Mouse (Mus musculus): ENCODE results near the gene Haus4. TPM values are rescaled to one million over a fixed set of nuclear protein-coding genes. Genes with fewer than 3 reads are reported as not detected.

Gene Haus4
- total and polyA plus RNA-seq, 3 experiments, result 39.2 to 73.4 TPM; not detected in 1

GRCm38 (mm10) chr14:54575031-54575430, 20.6 kb upstream of the Haus4 start:
- no peaks in the 10 kb centered on the region for H3K27me3 ChIP-seq (ENCODE audit: control insufficient read depth in 1 of 2, insufficient read depth in 2 of 2, low read length in 2 of 2)
- DNase-seq (ENCODE audit: low read depth, low spot score), result no peak
- no peak overlapping the region for H3K9ac ChIP-seq (ENCODE audit: control insufficient read depth, low read depth, low read length, poor library complexity, severe bottlenecking)
- H3K27ac ChIP-seq (ENCODE audit: control insufficient read depth, low read depth, low read length), result no peak overlapping the region
- TF ChIP-seq ZNF384 (IDR thresholded peaks at IDR 0.05; ENCODE audit: low read depth, low read length) (no peak), SMC3 (IDR thresholded peaks at IDR 0.05; ENCODE audit: low read depth, low read length) (no peak), MAFK (IDR thresholded peaks at IDR 0.05; ENCODE audit: borderline replicate concordance, low read depth, low read length) (no peak), NELFE (IDR thresholded peaks at IDR 0.05; ENCODE audit: low read depth, low read length) (no peak), ZMIZ1 (IDR thresholded peaks at IDR 0.05; ENCODE audit: low read depth, low read length) (no peak), MYB (IDR thresholded peaks at IDR 0.05; ENCODE audit: low read depth, low read length) (no peak), POLR2AphosphoS2 (IDR thresholded peaks at IDR 0.05; ENCODE audit: low read length) (no peak), TAL1 (IDR thresholded peaks at IDR 0.05; ENCODE audit: low read length) (no peak)
- no peaks in the 10 kb centered on the region for H3K79me2 ChIP-seq (ENCODE audit: control insufficient read depth, insufficient read depth, low read length, poor library complexity)
- H3K9me3 ChIP-seq (replicated peaks; ENCODE audit: insufficient read depth, low read length), result no peaks in the 10 kb centered on the region
- H3K4me3 ChIP-seq (ENCODE audit: control insufficient read depth in 1 of 2, insufficient read depth in 1 of 2, low read depth in 2 of 2, low read length in 2 of 2), result no peak overlapping the region
- peaks cover 6 to 16% of the 10 kb centered on the region in 2 experiments for H3K4me1 ChIP-seq (ENCODE audit: control insufficient read depth in 1 of 2, insufficient read depth in 2 of 2, low read length in 2 of 2)
- H3K36me3 ChIP-seq (ENCODE audit: control insufficient read depth in 1 of 2, insufficient read depth in 2 of 2, low read length in 2 of 2), result 0 out of 4 replicates have a peak, but pooled peaks cover 0 to 5% of the 10 kb centered on the region in 2 experiments

DNA sequence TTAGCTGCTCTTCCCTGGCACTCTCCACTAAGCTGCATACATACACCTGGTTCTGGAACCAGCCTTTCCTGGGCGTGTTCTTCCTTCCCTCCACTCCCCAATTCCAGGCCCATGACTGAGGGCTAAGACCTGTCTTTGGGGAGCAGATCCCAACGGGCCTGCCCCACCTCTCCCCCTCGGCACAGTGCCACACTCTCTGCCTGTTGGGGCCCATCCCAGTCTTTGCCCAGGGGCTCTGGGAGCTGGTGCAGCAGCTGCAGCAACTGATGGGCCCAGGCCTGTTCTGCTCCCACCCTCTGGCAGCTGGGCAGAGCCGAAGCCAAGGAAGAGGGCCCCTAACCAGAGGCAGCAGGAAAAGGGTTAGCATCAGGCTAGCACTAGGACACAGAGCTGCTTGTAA, 19.8 kb upstream of the Haus4 start:
- 0 out of 4 replicates have a peak, but pooled peaks cover 0 to 5% of the 10 kb centered on the region in 2 experiments for H3K36me3 ChIP-seq (ENCODE audit: control insufficient read depth in 1 of 2, insufficient read depth in 2 of 2, low read length in 2 of 2)
- H3K4me3 ChIP-seq (ENCODE audit: control insufficient read depth in 1 of 2, insufficient read depth in 1 of 2, low read depth in 2 of 2, low read length in 2 of 2), result no peak overlapping the region
- H3K4me1 ChIP-seq (ENCODE audit: control insufficient read depth in 1 of 2, insufficient read depth in 2 of 2, low read length in 2 of 2), result peaks cover 6 to 16% of the 10 kb centered on the region in 2 experiments
- TF ChIP-seq HCFC1 (IDR thresholded peaks at IDR 0.05; ENCODE audit: low read depth, low read length) (no peak), BHLHE40 (IDR thresholded peaks at IDR 0.05; ENCODE audit: borderline replicate concordance, low read depth, low read length) (no peak)
- no peaks in the 10 kb centered on the region for H3K9me3 ChIP-seq (replicated peaks; ENCODE audit: insufficient read depth, low read length)
- H3K79me2 ChIP-seq (ENCODE audit: control insufficient read depth, insufficient read depth, low read length, poor library complexity), result no peaks in the 10 kb centered on the region
- no peak overlapping the region for H3K27ac ChIP-seq (ENCODE audit: control insufficient read depth, low read depth, low read length)
- no peak for DNase-seq (ENCODE audit: low read depth, low spot score)
- H3K9ac ChIP-seq (ENCODE audit: control insufficient read depth, low read depth, low read length, poor library complexity, severe bottlenecking), result no peak overlapping the region
- H3K27me3 ChIP-seq (ENCODE audit: control insufficient read depth in 1 of 2, insufficient read depth in 2 of 2, low read length in 2 of 2), result no peaks in the 10 kb centered on the region

DNA sequence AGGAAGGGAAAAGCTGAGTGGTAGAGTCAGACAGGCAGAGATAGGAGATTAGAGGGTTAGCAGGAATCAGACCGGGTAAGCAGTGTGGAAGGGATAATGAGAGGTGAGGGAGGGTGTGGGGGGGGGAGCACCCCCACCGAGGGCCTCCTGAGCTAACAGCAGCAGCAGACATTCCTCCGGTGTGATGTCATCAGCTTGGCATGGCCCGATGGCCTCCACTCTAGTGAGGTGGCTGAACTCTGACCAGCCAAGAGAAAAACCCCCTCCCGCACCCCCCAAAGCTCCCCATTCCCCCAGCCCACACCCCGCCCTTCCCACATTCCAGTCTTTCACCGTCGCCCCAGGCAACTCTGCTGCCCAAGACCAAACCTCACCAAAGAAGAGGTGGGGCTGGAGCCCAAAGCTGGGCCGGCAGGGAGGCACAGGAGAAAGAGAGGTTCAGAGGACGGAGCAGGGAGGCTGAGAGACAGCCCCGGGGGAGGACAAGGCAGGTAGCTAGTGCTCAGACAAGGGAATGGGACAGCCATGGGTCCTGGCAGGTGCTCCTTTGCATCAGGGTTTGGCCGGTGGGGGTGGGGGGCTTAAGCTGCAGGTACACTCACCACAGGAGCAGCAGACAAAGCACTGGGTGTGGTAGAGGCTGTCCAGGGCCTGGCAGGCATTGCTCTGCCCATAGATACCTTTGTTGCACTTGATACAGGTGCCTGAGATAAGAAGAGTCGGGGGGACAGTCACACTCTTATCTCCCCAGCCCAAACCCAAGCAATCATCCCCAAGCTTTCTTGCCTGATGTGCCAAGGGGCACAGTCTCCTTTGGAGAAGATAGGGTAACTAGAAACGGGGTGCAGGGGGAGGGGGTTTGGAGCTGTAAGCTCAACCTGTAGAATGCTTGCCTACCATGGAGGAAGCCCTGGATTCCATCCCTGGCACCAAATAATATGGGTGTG, 18.6 kb upstream of the Haus4 start:
- Histone ChIP-seq H3K27ac (ENCODE audit: control insufficient read depth, low read depth, low read length) (no peak overlapping the region), H3K9me3 (replicated peaks; ENCODE audit: insufficient read depth, low read length) (no peaks in the 10 kb centered on the region), H3K79me2 (ENCODE audit: control insufficient read depth, insufficient read depth, low read length, poor library complexity) (no peaks in the 10 kb centered on the region), H3K4me3 (ENCODE audit: control insufficient read depth in 1 of 2, insufficient read depth in 1 of 2, low read depth in 2 of 2, low read length in 2 of 2) (no peak overlapping the region), H3K36me3 (ENCODE audit: control insufficient read depth in 1 of 2, insufficient read depth in 2 of 2, low read length in 2 of 2) (0 out of 4 replicates have a peak, but pooled peaks cover 0 to 5% of the 10 kb centered on the region in 2 experiments), H3K27me3 (ENCODE audit: control insufficient read depth in 1 of 2, insufficient read depth in 2 of 2, low read length in 2 of 2) (no peaks in the 10 kb centered on the region), H3K4me1 (ENCODE audit: control insufficient read depth in 1 of 2, insufficient read depth in 2 of 2, low read length in 2 of 2) (peaks cover 6 to 16% of the 10 kb centered on the region in 2 experiments), H3K9ac (ENCODE audit: control insufficient read depth, low read depth, low read length, poor library complexity, severe bottlenecking) (no peak overlapping the region)
- no peak for TF ChIP-seq MYC (IDR thresholded peaks at IDR 0.05; ENCODE audit: low read depth, low read length)
- 0 out of 2 replicates have a peak, but pooled peaks have one; percentile 1 for TF ChIP-seq SMC3 (IDR thresholded peaks at IDR 0.05; ENCODE audit: low read depth, low read length)
- TF ChIP-seq EP300 (IDR thresholded peaks at IDR 0.05; ENCODE audit: low read depth in 1 of 2, low read length in 2 of 2), result peak; percentile 52 to 65
- TF ChIP-seq GATA1 (IDR thresholded peaks at IDR 0.05; ENCODE audit: low read depth, low read length), result peak; percentile 65; the same call in 1 of the 2 replicates
- no peak for TF ChIP-seq SIN3A (IDR thresholded peaks at IDR 0.05; ENCODE audit: low read length)
- peak; percentile 70; the same call in 1 of the 2 replicates for TF ChIP-seq TCF12 (IDR thresholded peaks at IDR 0.05; ENCODE audit: low read depth, low read length)
- peak; percentile 30; the same call in 1 of the 2 replicates for TF ChIP-seq TAL1 (IDR thresholded peaks at IDR 0.05; ENCODE audit: low read length)
- TF ChIP-seq UBTF (IDR thresholded peaks at IDR 0.05; ENCODE audit: borderline replicate concordance, insufficient read depth, low read depth, low read length), result no peak
- 0 out of 2 replicates have a peak, but pooled peaks have one; percentile 16 for TF ChIP-seq ETS1 (IDR thresholded peaks at IDR 0.05; ENCODE audit: low read depth, low read length)
- TF ChIP-seq MEF2A (IDR thresholded peaks at IDR 0.05; ENCODE audit: extremely low read depth, insufficient replicate concordance, low read depth, low read length, poor library complexity, severe bottlenecking), result no peak
- no peak for TF ChIP-seq MAX (IDR thresholded peaks at IDR 0.05; ENCODE audit: low read length)
- DNase-seq (ENCODE audit: low read depth, low spot score), result peak; percentile 47

Measured in MEL (cell line).